Mouse (Mus musculus): ENCODE measurements at regions not wholly inside any gene's neighbourhood (a gene's known extent, or its start where the extent isn't known, plus 50 kb on each side); places are given as distances from the start of the nearest gene placed in this dataset.

GRCm38 (mm10) chr6:127341604-127342003 lies 105.0 kb upstream of the Parp11 start:
- DNase-seq (ENCODE audit: low spot score in 2 of 2): no peak

GRCm38 (mm10) chr6:127348770-127349409 lies 97.8 kb upstream of the Parp11 start:
- DNase-seq (ENCODE audit: low spot score in 2 of 2): no peak

GRCm38 (mm10) chr6:127349479-127350110 lies 97.0 kb upstream of the Parp11 start:
- DNase-seq (ENCODE audit: low spot score in 2 of 2): no peak

GRCm38 (mm10) chr6:127351691-127352090 lies 94.9 kb upstream of the Parp11 start:
- DNase-seq (ENCODE audit: low spot score in 2 of 2): no peak

- DNase-seq (ENCODE audit: low spot score in 2 of 2): no peak
Measured at GRCm38 (mm10) chr6:127355112-127355511, 91.5 kb upstream of the Parp11 start.

- no peak for DNase-seq (ENCODE audit: low spot score in 2 of 2)
Measured at GRCm38 (mm10) chr6:127356442-127356841, 90.2 kb upstream of the Parp11 start.

GRCm38 (mm10) chr6:127358805-127359204 lies 87.8 kb upstream of the Parp11 start:
- no peak for DNase-seq (ENCODE audit: low spot score in 2 of 2)

- peak; percentile 53 to 67 for DNase-seq (ENCODE audit: low spot score in 2 of 2)
Measured at GRCm38 (mm10) chr6:127359391-127359874, 87.2 kb upstream of the Parp11 start.

- DNase-seq (ENCODE audit: low spot score in 2 of 2): no peak
Measured at GRCm38 (mm10) chr6:127362166-127362565, 84.5 kb upstream of the Parp11 start.

- DNase-seq (ENCODE audit: low spot score in 2 of 2): no peak
Measured at GRCm38 (mm10) chr6:127362966-127363752, 83.5 kb upstream of the Parp11 start.

- no peak for DNase-seq (ENCODE audit: low spot score in 2 of 2)
Measured at GRCm38 (mm10) chr6:127363871-127364590, 82.6 kb upstream of the Parp11 start.

GRCm38 (mm10) chr6:127364591-127365187 lies 82.0 kb upstream of the Parp11 start:
- DNase-seq (ENCODE audit: low spot score in 2 of 2): no peak

- no peak for DNase-seq (ENCODE audit: low spot score in 2 of 2)
Measured at GRCm38 (mm10) chr6:127365246-127365645, 81.4 kb upstream of the Parp11 start.

GRCm38 (mm10) chr6:127365651-127366050 lies 81.0 kb upstream of the Parp11 start:
- DNase-seq (ENCODE audit: low spot score in 2 of 2): no peak

GRCm38 (mm10) chr6:127373052-127373451 lies 73.6 kb upstream of the Parp11 start:
- no peak for DNase-seq (ENCODE audit: low spot score in 2 of 2)

GRCm38 (mm10) chr6:127373797-127374463 lies 72.7 kb upstream of the Parp11 start:
- no peak for DNase-seq (ENCODE audit: low spot score in 2 of 2)

- DNase-seq (ENCODE audit: low spot score in 2 of 2): no peak
Measured at GRCm38 (mm10) chr6:127374464-127375143, 72.0 kb upstream of the Parp11 start.

GRCm38 (mm10) chr6:127375144-127375529 lies 71.5 kb upstream of the Parp11 start:
- DNase-seq (ENCODE audit: low spot score in 2 of 2): no peak

- DNase-seq (ENCODE audit: low spot score in 2 of 2): no peak
Measured at GRCm38 (mm10) chr6:127375711-127376199, 70.9 kb upstream of the Parp11 start.

- no peak for DNase-seq (ENCODE audit: low spot score in 2 of 2)
Measured at GRCm38 (mm10) chr6:127378701-127379100, 67.9 kb upstream of the Parp11 start.
